Mouse (Mus musculus): Measurements from ENCODE around the gene Gdf5. TPM values are rescaled to one million over a fixed set of nuclear protein-coding genes. Genes with fewer than 3 reads are reported as not detected.

Gene Gdf5
- total RNA-seq, 2 experiments from 2014 or later, result 0.29 to 0.55 TPM

Other genes starting within 250 kb of the Gdf5 start
- gene Edem2, start 215.9 kb downstream of the Gdf5 start, total RNA-seq (2021), result 10 to 100 TPM; 16.6 to 17.8 TPM
- not detected for gene Gm17581, start 209.5 kb downstream of the Gdf5 start, total RNA-seq (2021)
- gene Procr, start 194.2 kb downstream of the Gdf5 start, total RNA-seq (2021), result 1 to 10 TPM; 1.8 to 1.9 TPM
- gene Mmp24, start 170.0 kb downstream of the Gdf5 start, total RNA-seq (2021), result 10 to 100 TPM; 45.8 to 50.0 TPM
- gene BC029722, start 125.9 kb downstream of the Gdf5 start, total RNA-seq (2021), result 10 to 100 TPM; 45.7 to 50.3 TPM
- 10 to 100 TPM; 65.3 to 67.6 TPM for gene Eif6, start 118.4 kb downstream of the Gdf5 start, total RNA-seq (2021)
- gene Fam83c, start 110.5 kb downstream of the Gdf5 start, total RNA-seq (2021), result not detected
- gene Uqcc1, start 15.1 kb downstream of the Gdf5 start, total RNA-seq (2021), result 10 to 100 TPM; 45.8 to 50.2 TPM
- not detected for gene Gm15557, start 4.6 kb downstream of the Gdf5 start, total RNA-seq (2021)
- gene Cep250, start 11.1 kb upstream of the Gdf5 start, total RNA-seq (2021), result 10 to 100 TPM; 15.1 to 16.3 TPM
- 1 to 10 TPM in 1 of 2 experiments, under 1 TPM in 1; 0.88 to 1.3 TPM for gene 6430550D23Rik, start 62.6 kb upstream of the Gdf5 start, total RNA-seq (2021)
- 100 to 1,000 TPM; 180 to 200 TPM for gene Ergic3, start 62.7 kb upstream of the Gdf5 start, total RNA-seq (2021)
- gene Fer1l4, start 107.6 kb upstream of the Gdf5 start, total RNA-seq (2021), result not detected
- gene Spag4, start 119.8 kb upstream of the Gdf5 start, total RNA-seq (2021), result 1 to 10 TPM; 4.7 to 6.9 TPM
- gene Cpne1, start 166.6 kb upstream of the Gdf5 start, total RNA-seq (2021), result 10 to 100 TPM; 24.0 to 26.0 TPM
- gene Rbm12, start 166.6 kb upstream of the Gdf5 start, total RNA-seq (2021), result 10 to 100 TPM; 25.5 to 30.2 TPM
- gene Gm28036, start 181.7 kb upstream of the Gdf5 start, total RNA-seq (2021), result 10 to 100 TPM; 19.6 to 26.7 TPM
- 100 to 1,000 TPM; 183 to 205 TPM for gene Romo1, start 198.7 kb upstream of the Gdf5 start, total RNA-seq (2021)
- gene Nfs1, start 198.8 kb upstream of the Gdf5 start, total RNA-seq (2021), result 10 to 100 TPM; 35.3 to 37.1 TPM
- gene Rbm39, start 234.9 kb upstream of the Gdf5 start, total RNA-seq (2021), result 100 to 1,000 TPM; 259 to 277 TPM

All from left cerebral cortex, postnatal 14 days (tissue).